Mouse (Mus musculus): ENCODE measurements around the gene Glis2.

Glis2 gene

DNA sequence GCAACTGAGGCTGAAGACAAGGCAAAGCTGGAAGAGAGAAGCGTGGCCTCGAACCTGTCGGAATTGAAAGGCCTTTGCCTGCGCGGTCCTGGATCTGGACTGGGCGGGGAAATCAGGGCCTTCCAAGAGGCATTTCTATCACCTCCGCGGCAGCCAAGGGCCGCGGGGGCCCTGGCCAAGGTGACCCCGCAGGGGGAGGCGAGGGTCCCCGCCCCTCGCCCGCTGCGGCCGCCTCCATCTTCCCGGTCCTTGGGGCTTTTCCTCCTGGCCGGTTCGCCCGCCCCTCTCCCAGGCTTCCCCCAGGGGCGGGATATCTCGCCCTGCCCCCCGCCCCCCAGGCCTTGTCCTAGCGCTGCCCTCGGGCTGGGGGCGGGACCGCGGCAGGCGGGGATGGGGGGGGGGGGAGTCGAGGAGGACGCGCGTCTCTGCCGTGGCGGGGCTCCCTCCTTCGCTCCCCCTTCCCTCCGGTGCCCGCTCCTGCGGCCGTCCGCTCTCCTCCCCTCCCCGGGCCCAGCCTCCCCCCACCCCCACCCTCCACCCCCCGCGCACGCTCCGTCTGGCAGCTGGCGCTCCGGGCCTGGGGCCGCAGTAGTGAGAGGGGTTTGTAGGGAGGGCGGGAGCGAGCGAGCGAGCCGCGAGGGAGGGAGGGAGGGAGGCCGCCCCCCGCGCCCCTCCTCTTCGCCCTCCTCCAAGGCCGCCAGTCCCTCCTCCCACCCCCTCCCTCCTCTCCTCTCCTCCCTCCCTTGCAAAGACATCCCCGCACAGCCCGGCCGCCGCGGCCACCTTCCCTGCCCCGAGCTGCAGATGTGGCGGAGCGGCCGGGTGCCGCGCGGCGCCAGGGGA is at the start of gene Glis2:
Glis2 (plus strand) TSS at position 743 of the 843 bp plus-strand sequence.
- peak; percentile 74 to 89 for DNase-seq (ENCODE audit: inconsistent age in 2 of 2, low spot score in 1 of 2)

GRCm38 (mm10) chr16:4544845-4545244 is 49.7 kb upstream of the Glis2 start:
- no peak for DNase-seq (ENCODE audit: inconsistent age in 2 of 2, low spot score in 1 of 2)

- no peak for DNase-seq (ENCODE audit: inconsistent age in 2 of 2, low spot score in 1 of 2)
Observed at GRCm38 (mm10) chr16:4546838-4547237, 47.7 kb upstream of the Glis2 start.

DNA sequence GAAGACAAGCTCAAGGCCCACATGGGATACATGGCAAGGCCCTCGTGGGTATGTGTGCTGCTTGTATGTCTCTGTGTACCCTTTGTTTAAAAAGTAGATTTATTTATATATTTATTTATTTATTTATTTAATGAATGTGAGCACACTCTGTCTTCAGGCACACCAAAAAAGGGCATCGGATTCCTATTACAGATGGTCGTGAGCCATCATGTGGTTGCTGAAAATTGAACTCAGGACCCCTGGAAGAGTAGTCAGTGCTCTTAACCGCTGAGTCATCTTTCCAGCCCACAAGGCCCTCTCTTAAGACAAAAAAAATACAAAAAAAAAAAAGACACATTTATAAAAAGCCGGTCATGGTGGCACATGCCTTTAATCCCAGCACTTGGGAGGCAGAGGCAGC is 46.9 kb upstream of the Glis2 start:
- no peak for DNase-seq (ENCODE audit: inconsistent age in 2 of 2, low spot score in 1 of 2)

- no peak for DNase-seq (ENCODE audit: inconsistent age in 2 of 2, low spot score in 1 of 2)
Observed at GRCm38 (mm10) chr16:4548953-4549688, 45.4 kb upstream of the Glis2 start.

DNA sequence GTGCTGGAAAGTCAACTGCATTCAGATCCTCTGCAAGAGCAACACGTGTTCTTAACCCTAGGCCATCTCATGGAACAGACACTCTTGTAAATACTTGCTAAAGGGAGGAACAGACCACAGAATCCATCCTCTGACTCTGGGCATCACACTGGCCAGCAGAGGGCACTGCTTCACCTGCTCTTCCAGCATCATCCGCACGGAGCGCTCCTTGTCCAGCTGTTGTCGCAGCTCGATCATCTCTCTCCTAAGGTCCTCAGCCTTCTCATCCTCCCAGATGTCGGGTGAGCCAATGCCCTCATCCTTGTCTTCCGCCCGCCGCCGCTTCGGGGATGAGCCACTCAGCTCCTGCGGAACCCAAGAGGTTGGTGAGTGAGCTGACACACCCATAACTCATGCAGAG is 43.5 kb upstream of the Glis2 start:
- peak; percentile 73 to 85 for DNase-seq (ENCODE audit: inconsistent age in 2 of 2, low spot score in 1 of 2)

- DNase-seq (ENCODE audit: inconsistent age in 2 of 2, low spot score in 1 of 2): no peak
Observed at GRCm38 (mm10) chr16:4551885-4552284, 42.6 kb upstream of the Glis2 start.

GRCm38 (mm10) chr16:4552829-4553550 is 41.5 kb upstream of the Glis2 start:
- peak in 1 of 2 experiments; percentile 26 for DNase-seq (ENCODE audit: inconsistent age in 2 of 2, low spot score in 1 of 2)

GRCm38 (mm10) chr16:4555555-4555954 is 39.0 kb upstream of the Glis2 start:
- peak in 1 of 2 experiments; percentile 28 for DNase-seq (ENCODE audit: inconsistent age in 2 of 2, low spot score in 1 of 2)

GRCm38 (mm10) chr16:4557085-4557484 is 37.4 kb upstream of the Glis2 start:
- peak in 1 of 2 experiments; percentile 54 for DNase-seq (ENCODE audit: inconsistent age in 2 of 2, low spot score in 1 of 2)

DNA sequence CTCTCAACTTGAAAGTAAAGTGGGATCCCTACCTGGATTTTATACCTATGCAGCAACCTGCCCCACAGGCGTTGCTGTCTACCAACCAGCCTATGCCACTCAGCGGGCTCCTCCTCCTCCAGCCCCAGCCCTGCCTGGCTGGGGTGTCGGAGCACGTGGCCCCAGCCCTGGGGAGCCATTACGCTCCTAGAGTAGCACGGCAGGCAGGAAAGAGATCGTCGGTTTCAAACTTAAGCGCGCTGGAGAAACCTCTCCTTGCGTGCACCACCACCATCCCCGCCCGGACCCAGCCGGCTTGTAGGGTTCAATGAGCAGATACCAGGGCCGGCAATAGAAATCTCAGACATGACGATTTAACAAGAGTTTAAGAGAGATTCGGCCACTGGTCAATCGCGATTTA is 36.6 kb upstream of the Glis2 start:
- peak; percentile 82 to 90 for DNase-seq (ENCODE audit: inconsistent age in 2 of 2, low spot score in 1 of 2)

DNA sequence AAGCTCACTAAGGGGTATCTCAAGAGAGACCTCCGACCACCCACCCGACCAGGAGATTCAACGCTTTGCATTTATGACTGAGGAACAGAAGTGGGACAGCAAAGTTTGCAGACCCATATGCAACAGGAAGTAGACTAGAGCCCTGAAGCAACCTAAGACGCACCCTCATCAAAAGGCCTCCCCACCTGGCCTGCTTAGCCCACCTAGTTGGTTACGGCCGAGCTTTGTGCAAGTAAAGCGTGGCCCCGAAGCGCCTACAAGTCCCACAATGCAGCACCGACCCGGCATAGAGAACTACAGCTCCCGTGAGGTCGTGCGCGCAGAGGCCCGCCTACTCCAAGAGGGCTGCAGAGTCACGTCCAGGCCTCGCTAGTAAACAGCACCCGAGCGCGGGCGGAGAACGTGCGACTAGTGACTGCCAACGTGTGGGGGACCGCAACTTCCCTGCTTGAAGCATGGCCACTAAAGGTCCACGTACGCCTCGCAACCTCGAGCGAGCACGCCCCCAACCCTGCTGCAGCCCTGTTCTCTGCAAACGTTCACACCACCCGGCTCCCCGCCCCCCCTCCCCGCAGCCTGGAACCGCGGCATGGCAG is 36.0 kb upstream of the Glis2 start:
- peak; percentile 93 to 97 for DNase-seq (ENCODE audit: inconsistent age in 2 of 2, low spot score in 1 of 2)

DNA sequence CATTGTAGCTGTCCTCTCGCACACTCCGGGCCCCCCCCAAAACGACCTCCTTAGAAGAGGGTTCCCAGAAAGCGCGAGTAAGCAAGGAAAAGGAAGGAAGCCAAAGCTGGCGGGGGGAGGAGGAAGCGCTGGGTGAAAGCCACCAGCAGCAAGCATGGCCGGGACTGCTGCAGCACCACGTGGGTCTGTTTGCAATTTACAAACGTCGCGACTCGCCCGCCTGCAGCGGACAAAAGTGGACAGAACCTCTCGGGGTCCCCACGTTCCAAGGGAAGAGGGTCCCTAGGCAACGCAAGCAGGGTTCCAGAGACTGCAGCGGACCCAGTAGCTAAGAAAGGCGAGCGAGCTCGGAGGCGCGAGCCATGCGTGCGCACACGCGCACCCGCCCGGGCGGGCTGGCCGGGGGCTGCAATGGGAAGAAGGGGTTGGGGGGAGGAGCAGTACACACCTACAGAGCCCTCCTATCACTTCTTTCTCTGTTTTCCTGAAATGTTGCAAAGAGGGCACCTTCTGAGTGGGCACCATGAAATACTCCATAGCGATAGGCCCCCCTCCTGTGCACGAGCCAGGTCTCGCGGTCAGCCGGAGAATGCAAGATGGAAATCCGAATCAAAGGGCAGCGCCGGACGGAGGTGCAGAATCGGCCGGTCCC is 35.4 kb upstream of the Glis2 start:
- peak; percentile 82 to 93 for DNase-seq (ENCODE audit: inconsistent age in 2 of 2, low spot score in 1 of 2)

DNA sequence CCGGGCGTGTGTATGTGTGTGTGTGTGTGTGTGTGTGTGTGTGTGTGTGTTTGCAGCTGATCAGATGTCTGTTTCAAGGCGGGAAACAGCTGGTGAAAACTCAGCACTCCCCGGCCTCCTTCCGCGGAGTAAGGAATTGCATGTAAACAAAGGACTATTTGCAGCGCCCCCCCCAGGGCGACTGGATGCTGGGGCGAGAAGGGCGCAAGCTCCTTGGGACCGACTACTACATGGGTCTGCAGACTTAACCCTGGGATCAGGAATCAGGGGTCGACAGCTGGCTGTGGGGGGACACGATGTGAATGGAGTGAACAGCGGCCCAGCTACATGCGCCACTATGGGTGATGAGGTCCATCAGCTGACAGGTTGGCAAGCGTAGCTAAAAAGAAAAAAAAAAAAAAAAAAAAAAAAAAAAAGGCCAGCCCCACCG is 34.8 kb upstream of the Glis2 start, which contains the start of gene Tfap4:
Tfap4 (minus strand) TSS at position 140 of the 430 bp plus-strand sequence.
- peak; percentile 87 to 96 for DNase-seq (ENCODE audit: inconsistent age in 2 of 2, low spot score in 1 of 2)

GRCm38 (mm10) chr16:4560145-4560952 is 34.2 kb upstream of the Glis2 start:
- DNase-seq (ENCODE audit: inconsistent age in 2 of 2, low spot score in 1 of 2): peak; percentile 69 to 88

- DNase-seq (ENCODE audit: inconsistent age in 2 of 2, low spot score in 1 of 2): peak; percentile 80 to 94
Observed at GRCm38 (mm10) chr16:4567912-4568311, 26.6 kb upstream of the Glis2 start.

- DNase-seq (ENCODE audit: inconsistent age in 2 of 2, low spot score in 1 of 2): peak in 1 of 2 experiments; percentile 47
Observed at GRCm38 (mm10) chr16:4570737-4571136, 23.8 kb upstream of the Glis2 start.

DNA sequence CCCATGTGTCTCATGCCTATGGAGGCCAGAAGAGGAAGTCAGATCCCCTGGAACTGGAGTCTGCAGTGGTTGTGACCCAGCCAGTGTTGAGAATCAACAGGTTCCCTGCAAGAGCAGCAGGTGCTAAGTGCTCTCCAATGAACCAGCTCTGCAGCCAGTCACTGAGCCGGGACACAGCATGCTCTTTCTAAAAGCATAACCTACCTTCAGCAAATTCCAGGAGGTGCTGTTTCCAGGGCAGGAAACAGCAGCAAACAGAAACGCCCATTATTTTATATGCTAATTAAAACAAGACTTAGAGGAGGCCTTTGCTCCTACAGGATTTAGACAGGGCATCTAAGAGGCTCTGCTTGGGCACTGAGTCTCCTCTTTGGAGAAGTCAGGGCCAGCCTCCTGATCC is 18.5 kb upstream of the Glis2 start:
- DNase-seq (ENCODE audit: inconsistent age in 2 of 2, low spot score in 1 of 2): no peak

DNA sequence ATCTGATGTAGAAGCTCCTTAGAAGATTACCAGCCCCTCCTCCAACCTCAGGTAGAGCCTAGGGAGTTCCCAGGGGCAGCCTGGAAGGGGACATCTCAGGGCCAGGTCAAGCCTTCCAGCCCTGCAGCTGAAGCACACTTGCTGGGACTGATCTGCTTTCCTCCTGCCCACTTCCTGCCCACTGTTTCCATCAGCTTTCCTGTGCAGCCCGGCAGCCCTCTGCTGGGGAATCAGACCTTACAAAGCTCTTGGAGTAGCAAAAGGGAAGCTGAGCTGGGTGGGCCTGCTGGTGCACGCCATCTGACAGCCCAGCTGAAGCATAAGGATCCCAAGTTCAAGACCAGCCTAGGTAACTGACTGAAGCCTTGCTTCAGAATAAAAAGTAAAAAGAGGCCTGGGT is 17.6 kb upstream of the Glis2 start:
- no peak for DNase-seq (ENCODE audit: inconsistent age in 2 of 2, low spot score in 1 of 2)

DNA sequence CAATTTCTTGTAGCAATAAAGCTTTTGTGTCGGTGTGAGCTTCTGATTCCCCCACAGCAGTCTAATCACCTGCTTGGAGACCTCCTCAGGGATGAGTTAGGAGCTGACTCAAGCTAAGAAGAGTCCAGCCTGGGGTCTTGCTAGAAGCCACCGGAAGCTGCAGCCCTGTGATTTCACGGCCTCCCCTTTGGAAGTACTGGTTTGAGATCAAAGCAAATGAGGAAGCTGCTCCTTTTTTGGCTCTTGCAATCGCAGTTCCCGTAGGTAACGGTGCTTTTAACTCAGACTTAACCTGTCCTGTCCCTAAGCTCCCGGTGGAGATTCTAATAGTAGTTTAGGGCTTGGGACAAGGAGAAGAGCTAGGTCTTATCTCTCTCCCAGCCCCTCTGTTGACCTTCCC is 15.9 kb upstream of the Glis2 start:
- no peak for DNase-seq (ENCODE audit: inconsistent age in 2 of 2, low spot score in 1 of 2)
